Mouse (Mus musculus) left cerebral cortex, postnatal 14 days (tissue): ENCODE measurements at regions not wholly inside any gene's neighbourhood (a gene's known extent, or its start where the extent isn't known, plus 50 kb on each side); places are given as distances from the start of the nearest gene placed in this dataset.
A peak's percentile ranks its signal among the peaks of the same experiment; 100 is the strongest.
"Not testable (repeated sequence)": the region's sequence is repeated elsewhere in the genome, so short reads cannot be mapped to it uniquely, and the experiment has no call there.

Experiments used
- DNase-seq, 2 experiments: peaks; one replicate each; pipeline ENCODE4 v3.0.0; 2021 to 2022; ENCODE audit warnings: low spot score in 2 of 2, mixed read lengths in 1 of 2
- intact Hi-C: fragments of 180-260 bp; cut with DNase I; formaldehyde crosslinking; loops from one replicate; pipeline ENCODE4 v1.15.1; 2025

DNA sequence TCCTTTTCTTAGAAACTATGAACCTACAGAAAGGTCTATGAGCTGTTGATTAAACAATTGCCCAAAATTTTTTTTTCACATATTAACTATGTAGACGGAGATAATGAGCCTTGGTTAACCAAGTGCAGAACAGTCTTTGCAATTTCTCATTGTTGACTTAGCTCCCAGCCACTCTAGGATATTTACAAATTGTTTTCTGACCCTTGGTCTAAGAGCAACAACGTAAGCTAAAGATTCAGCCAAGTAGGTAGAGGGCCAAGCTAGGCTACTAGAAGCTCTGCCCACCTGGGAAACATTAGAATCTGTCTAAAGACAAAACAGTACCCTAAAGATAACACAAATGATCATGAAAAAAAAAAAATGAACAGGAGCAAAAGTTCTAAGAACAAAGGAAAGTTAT is 67.5 kb upstream of the Map9 start:
- intact Hi-C loops: no loop called here

DNA sequence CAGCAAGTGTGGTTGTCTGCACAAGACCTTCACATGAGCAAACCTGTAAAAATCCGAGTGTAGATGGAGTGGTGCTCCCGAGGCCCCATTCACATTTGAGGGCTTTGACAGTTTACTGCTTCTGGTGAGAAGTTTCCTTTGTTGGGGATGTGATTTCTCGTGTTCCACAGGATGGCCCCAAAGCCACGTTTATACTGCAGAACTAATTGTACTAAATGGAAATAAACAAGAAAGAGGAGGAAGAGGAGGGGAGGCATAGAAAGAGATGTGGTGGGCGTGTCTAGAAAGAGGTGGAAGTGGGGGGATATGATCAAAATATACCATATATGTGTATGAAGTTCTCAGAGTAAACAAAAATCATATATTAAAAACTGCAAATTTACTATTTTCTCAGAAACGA is 68.8 kb upstream of the Map9 start:
- intact Hi-C loops: no loop called here
- no peak for DNase-seq

More for the DNA sequence above, 67.5 kb upstream of the Map9 start:
- no peak for DNase-seq

DNA sequence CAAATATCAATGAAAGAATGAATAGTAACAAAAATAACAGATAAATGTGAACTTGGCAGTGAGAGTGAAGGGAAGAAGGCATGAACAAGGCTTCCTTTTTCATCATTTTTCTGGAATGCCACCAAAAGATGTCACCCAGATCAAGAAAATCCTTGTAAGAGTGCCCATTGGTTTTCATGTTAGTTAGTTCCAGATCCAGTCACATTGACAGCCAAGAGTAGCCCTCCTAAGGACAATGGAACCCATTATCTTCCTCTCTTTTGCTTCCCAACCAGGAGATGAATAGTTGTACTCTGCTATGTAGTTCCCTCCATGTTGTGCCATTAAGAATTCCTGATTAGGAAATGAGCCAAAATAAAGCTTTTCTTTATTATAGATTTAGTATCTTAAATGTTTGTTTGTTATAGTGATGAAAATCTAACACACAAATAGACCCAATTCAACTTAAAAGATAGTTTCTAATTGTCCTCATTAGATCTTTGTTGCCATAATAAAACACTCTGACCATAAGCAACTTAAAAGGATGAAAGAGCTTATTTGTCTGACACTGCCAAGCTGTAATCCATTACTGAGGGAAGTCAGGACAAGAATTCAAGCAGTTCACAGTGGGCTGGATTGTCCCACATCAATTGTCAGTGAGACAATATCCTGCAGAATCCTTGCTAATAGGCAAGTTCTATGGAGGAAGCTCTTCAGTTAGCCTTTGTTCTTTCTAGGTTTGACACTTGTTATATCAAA is 80.7 kb upstream of the Map9 start:
- intact Hi-C loops: no loop called here
- DNase-seq: no peak

DNA sequence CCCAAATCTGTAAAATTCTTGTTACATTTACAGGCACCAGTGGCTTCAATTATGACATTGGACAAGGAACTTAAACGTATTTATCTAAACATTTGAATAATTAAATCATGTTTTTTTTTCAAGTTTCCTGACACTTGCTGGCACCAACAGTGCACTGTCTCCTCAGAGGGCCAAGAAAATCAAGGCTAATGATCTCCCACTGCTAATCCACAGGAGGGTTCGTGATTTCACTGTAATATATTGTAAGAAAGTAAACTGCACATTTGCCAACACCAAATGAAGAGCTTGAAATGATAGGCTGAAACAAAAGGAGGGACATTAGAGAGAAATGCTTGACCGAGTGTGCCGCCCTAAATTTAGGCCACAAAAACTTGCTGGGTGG is 82.0 kb upstream of the Map9 start:
- intact Hi-C loops: no loop called here
- DNase-seq: no peak

DNA sequence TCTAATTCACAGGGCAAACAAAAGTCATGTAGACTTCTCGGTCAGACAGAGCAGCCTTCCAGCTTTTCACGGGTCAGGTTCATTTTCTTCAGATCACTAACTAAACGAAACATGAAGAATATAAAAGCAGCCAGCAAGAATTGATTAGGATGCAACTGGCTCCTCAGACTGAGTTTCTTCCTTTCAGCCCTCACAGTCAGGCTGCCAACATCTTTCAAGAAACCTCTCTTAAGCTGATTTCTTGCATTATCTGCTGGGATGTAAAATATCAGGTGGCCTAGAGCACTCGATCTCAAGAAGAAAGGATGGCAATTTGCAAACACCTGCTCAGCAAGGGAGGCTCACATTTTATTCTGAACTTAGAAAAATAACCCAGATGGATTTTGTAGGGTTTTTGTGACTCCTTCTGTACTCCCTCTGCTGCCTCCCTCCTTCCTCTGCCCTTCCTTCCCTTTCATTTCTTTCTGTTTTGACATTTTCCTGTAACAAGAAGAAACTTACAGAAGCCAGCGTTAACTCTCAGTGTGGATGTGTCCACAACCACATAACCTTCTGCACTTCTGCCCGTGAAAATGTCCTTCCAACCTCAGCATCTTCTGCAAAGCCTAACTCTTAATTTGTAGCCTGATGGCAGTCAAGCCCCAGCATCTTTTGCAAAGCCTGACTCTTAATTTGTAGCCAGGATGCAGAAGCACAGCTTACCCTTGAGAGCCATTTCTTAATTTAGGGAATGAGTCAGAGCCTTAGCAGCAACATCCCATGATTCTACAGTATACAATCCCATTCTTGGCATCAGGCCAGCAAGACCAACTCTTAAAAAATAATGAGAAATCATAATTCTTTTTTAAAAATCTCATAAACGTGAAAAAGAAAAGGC is 82.7 kb upstream of the Map9 start:
- intact Hi-C loops: no loop called here
- DNase-seq: peak; percentile 79 to 90

DNA sequence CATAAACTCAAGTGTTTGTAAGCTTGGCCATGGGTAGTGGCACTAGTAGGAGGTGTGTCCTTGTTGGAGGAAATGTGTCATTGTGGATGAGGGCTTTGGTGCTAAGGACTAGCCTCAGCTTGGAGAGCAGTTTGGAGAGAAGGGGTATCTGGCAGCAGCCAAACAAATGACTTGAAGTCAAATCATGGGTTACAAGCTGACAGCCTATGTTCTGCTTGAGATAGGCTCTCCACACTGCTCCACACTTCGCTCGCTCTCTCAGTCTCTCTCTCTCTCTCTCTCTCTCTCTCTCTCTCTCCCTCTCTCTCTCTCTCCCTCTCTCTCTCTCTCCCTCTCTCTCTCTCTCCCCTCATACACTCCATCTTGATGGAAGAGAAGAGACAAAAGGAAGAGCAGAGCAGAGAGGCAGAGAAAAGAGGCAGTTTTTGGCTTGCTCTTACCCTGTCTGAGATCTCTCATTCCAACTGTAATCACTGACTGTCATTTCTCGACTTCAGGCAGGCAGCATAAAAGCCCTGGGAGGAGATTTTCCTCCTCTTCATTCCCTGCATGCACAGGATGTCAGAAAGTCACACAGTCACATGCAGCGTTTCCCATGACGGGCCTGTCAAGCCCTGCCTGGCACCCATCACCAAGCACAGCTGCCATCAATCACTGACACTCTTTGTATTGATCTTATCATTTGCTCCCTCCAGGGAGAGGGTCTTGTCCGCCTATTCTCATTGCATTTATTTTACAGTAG is 83.5 kb upstream of the Map9 start:
- intact Hi-C loops: no loop called here
- DNase-seq: peak; percentile 11 to 14

DNA sequence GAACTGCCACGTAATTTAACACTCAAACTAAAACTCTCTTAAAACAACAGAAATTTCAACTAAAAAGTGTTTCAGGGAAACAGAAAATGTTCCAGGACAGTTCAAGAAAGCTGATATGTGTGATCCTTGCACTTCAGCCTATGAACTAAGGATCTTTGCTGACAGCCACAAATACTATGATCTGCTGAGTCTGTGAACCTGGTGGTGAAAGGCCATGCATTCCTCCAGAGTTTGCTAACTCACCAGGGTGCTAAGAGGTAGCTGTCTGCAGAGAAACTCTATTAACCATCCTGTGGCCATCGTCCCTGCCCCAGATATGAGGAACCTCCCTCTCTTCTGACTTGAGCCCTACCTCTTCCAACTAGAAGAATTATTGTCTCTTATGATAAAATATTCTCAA is 84.3 kb upstream of the Map9 start:
- intact Hi-C loops, DNase-seq: not testable (repeated sequence)

DNA sequence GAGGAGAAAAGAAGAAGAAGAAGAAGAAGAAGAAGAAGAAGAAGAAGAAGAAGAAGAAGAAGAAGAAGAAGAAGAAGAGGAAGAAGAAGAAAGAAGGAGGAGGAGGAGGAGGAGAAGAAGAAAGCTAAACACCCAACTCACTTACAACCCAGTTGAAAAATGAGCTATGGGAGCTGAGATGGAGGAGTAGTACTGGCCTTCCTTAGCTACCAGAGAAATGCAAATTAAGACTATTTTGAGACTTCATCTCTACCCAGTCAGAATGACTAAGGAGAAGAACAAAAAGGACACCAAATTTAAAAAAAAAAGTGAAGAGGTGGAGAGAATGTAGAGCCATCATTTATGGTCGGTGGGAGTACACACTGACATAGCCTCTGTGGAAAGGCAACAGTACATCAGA is 85.9 kb upstream of the Map9 start:
- intact Hi-C loops: no loop called here
- no peak for DNase-seq

DNA sequence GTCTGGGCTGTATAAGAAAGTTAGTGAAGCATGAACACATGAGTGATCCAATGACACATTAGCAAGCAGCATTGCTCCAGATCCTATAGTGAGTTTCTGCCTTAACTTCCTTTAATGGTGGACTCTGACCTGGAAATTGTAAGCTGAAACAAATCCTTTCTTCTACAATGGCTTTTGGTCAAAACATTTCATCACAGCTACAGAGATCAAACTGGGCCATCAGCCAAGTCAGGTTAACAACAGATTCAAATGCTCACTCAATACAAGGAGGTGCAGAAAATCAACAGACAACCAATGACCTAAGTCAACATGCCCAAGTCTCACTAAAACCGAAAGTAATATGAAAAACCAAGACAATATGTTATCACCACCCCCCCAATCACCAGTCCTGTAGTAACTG is 91.9 kb upstream of the Map9 start:
- intact Hi-C loops: no loop called here
- DNase-seq: no peak

DNA sequence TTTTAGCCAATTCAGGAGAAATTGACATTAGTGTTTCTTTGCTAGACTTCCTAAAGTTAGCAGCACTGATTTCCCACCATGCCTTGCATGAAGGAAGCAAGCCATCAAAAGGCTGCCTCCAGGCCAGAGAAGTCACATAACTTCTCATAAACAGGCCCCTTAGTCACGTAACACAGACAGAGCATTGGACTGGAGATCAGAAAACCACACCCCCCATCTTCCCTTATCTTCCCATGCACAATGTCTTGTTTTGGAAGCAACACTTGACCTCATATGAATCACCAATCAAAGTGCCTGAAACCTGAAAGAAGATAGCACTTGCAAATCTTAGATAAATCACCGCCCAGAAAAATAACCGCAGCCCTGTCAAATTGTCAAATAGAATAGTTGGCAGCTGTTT is 95.9 kb upstream of the Map9 start:
- intact Hi-C loops: no loop called here
- no peak for DNase-seq

DNA sequence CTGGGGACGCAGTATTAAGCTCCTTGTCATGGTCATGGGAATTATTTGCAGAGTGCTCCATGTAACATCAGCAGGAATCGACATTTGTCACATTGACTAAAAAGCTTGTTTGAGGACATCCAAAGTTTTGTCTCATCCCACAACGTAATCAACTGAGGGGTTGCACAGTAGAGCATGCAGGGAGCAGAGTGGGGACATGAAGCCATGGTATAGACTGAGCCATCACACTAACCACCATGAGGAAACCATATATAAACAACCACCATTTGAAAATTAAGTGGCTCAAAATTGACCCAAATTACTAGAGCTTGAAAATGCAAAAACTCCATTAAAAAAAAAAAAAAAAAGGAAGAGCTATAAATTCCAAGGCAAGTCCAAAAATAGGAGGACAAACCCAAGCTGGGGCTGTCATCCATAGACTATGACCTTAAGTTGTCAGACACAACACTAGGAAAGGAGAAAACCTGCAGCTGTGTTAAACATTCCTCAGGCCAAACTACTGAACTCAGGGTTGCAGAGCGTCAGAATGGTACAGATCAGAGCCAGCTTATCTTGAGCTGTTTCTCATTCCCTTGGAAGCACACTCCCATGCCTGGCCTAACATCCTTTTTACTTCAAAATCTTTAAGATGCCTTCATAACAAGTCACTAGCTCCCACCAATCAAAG is 97.7 kb upstream of the Map9 start:
- intact Hi-C loops: no loop called here
- DNase-seq: no peak

DNA sequence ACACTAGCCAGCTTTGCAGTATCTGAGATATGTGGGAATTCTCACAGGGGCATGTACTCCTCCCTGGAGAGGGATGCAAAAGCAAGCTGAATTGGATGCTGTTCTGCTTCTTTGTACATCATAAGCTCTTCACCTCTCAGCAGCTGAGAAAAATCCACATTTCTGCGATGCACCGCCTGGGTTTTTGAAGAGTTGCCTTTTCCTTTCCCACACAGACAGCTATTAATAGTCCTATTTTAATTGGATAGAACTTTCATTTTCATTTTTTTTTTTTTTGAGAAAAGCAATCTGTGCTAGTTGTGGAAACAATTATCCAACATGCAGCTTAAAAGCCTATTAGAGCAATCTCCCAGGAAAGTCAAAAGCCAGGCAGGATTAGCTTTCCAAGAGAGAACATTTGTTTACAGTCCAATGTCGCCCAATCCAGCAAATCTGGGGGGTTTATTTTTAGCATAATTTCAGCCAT is 105.2 kb upstream of the Gucy1a1 start:
- intact Hi-C loops: no loop called here

DNA sequence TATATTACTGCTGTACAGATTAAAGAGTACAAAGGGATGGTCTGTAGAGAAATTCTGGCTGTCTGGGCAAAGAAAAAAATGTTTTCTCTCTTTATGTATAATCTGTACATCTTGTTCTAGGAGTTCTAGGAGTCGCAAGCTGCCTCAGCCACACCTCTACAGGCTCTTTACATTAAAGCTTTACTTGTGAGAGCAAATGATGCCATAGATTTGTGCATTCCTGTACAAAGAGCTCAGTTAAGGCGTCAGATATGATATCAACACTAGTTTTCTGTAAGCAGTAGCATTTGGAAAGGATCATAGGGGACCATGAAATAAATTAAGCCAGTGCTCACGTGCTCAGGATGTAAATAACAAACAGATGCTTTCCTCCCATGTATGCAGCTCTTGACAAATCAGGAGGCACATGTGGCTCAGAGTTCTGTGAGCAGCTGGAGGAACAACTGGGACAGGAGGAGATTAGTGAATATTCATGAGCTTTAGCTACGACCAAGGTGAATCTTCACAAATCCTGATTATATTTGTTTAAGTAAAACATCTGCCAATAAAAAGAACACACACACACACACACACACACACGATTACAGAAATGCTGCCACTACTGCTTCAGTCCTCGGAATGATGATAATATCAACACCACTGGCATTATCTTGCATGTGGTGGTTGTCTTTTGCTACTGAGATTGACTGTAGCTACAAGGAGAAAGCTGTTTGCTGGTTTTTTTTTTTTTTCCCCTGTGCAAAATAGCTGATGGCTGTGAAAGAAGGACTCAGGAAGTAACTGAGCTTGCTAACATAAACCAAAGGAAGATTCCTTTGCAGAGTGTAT is 104.6 kb upstream of the Gucy1a1 start:
- peak; percentile 16 to 42 for DNase-seq
- intact Hi-C loops: no loop called here

More for the DNA sequence above, 105.2 kb upstream of the Gucy1a1 start:
- peak; percentile 70 to 90 for DNase-seq

DNA sequence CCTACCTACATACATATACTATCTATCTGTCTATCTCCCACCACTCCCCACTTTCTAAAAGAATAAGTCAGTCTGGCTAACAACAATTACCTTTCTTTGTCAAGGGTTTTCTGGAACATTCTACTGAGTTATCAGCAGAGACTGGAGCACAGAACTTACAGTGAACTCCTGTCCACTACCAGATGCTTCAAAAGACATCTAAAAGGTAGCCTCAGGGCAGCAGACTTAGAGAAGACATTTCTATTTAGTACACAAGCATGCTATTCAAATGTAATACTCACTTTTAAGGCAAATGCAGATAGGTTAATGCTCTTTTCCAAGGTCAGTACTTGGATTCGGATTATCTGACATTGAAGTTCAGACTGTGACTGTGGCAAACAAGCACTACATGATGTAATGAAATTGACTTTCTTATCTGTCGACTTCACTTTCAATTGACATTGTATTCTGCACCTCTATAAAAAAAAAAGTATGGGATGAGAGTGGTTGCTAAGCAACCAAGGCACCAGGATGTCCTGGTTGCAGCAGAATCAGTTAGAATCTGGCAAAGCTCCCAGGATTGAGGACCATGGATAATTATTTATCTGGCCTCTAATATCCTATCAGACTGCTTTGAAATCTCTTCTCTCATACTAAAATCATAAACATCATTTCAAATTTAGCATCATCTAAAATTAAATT is 90.9 kb upstream of the Gucy1a1 start:
- DNase-seq: peak in 1 of 2 experiments; percentile 5
- intact Hi-C loops: no loop called here

DNA sequence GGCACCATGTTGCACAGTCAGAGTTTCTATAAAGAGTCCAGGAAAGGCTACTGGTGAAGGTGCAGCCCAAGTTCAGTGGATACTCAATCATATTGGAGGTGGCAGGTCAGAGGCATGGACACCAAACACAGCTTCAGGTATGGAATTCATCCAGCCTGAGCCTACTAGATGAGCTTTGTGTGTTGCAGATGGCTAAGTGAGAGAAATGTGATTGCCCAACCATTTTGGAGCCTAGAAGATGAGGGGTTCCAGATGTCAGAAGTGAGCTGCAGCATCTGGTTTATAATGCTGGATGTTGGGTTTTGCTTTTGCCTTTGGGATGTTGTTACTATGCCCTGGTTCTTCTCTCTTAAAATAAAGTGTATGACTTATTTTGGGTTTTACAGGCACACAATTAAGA is 88.7 kb upstream of the Gucy1a1 start:
- DNase-seq: no peak
- intact Hi-C loops: no loop called here

DNA sequence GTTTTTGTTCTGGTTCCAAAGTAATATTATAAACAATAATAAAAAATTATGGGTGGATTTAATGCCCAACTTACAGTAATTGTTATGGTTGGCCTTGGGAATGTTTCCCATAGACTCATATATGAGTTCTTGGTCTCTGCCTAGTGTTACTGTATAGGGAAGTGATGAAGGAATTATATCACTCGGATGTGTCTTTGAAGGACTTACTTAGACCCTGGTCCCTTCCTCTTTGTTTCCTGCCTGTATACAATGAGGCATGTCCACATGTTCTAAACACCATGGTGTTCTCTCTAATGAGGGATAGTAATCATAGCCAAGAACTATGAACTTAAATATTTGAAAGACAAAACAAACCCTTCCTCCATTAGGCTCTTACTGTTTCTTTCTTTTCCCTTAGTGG is 77.8 kb upstream of the Gucy1a1 start:
- intact Hi-C loops: no loop called here

DNA sequence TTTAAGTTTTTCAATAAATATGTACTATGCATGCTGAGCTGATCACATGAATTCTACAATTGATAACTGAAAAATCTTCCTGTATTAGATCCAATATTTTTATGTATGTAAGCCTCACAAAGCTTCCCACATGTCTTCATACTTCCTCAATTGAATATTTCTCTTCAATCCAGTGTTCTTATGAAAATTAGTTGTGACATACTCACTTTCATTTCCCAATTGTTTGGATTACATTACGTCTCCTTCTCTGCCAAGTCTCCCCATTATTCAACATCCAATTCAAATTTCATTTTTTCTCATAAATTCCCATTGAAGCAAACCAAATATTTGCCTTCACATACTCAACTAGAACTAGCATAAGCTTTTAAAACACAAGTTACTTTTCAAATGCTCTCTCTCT is 76.3 kb upstream of the Gucy1a1 start:
- intact Hi-C loops: no loop called here
- no peak for DNase-seq

More for the DNA sequence above, 77.8 kb upstream of the Gucy1a1 start:
- no peak for DNase-seq

DNA sequence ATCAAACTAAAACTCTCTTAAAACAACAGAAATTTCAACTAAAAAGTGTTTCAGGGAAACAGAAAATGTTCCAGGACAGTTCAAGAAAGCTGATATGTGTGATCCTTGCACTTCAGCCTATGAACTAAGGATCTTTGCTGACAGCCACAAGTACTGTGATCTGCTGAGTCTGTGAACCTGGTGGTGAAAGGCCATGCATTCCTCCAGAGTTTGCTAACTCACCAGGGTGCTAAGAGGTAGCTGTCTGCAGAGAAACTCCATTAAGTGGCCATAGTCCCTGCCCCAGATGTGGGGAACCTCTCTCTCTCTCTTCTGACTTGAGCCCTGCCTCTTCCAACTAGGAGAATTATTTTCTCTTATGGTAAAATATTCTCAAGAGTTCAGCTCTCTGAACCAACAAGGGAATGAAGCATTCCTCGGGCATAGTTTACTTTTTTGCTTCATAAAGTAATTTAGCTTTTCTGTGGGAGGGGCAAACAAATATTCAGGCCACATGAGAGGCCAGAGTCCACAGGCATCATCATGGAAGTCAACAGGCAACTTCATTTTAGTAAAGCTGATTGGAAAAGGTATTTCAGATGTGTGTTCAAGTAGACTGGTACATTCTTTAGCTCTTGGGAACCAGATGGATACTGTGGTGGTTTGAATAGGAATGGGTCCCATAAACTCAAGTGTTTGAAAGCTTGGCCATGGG is 73.8 kb upstream of the Gucy1a1 start:
- intact Hi-C loops, DNase-seq: not testable (repeated sequence)
